Mouse (Mus musculus) adrenal gland, adult 2 months (tissue): ENCODE data around the gene Dhcr24. TPM values are rescaled to one million over a fixed set of nuclear protein-coding genes. Genes with fewer than 3 reads are reported as not detected.

Experiments used
- DNase-seq: peaks from one replicate; pipeline ENCODE4 v3.0.0; 2021
- polyA plus RNA-seq: library from polyadenylated mRNA; depleted of rRNA; stranded (reverse); fragments of >200 nt; gene quantifications from 2 replicates; pipeline ENCODE4 v1.2.3, GENCODE M21; 2012
- total RNA-seq, 2 experiments: library from RNA; stranded (reverse); gene quantifications; 2 replicates each; pipeline ENCODE4 v1.2.3; 2021

Dhcr24 gene
- total and polyA plus RNA-seq, 3 experiments: 86.6 to 508 (median 366) TPM

DNA sequence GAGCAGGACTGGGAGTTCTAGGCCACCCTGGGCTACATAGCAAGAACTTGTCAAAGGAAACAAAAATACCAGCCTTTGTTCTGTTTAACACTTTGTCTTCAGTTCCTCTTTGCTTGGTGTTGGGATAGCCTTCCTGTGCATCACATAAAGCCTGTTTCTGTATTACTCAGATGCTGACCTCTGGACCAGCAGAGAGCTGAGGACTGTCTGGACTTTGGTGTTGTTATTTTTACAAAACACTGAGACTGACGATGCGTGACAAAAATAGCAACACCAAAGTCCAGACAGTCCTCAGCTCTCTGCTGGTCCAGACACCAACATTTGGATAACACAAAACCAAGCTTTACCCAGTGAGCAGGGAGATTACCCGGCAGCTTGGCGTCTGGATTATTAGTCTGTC is 39.9 kb downstream of the Dhcr24 start:
- DNase-seq: no peak

DNA sequence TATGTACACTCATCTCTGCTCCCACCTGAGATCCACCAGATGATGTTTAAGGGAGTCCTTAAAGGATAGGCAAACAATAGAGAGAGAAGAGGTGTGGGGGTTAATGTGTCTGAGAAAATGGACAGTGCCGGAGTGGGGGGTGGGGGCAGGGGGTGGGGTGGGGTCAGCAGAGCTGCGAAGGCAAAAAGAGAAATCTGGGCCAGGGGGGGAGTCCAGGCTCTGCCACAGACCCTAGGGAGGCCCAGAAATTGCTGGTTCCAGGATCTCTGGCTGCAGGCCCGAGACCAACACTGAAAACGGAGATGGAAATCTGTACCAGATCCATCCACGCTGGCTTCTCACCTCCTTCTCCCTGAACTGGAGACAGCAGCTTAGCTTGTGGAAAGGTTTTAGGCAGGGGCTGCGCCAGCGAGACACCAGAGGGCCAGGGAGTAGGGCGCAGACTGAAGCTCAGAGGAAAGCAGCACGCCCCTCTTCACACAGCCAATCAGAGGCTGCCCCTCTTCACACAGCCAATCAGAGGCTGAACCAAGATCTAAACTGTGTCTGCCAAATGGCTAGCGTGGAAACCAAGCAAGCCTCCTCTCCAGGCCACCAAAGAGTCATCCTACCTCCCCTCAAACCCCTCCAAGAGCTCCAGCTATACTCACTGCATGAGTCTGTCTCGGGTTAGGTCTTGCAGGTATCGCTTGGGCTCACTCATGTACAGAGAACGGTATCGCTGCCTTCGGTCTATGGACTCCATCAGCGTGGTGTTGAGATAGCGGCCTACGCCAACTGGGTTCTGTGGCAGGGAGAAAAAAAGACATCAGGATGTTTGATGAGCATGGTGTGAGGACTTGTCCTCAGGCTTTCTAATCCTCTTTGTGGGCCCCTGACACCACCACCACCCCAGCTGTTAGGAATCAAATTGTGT is 46.1 kb downstream of the Dhcr24 start:
- DNase-seq: no peak

DNA sequence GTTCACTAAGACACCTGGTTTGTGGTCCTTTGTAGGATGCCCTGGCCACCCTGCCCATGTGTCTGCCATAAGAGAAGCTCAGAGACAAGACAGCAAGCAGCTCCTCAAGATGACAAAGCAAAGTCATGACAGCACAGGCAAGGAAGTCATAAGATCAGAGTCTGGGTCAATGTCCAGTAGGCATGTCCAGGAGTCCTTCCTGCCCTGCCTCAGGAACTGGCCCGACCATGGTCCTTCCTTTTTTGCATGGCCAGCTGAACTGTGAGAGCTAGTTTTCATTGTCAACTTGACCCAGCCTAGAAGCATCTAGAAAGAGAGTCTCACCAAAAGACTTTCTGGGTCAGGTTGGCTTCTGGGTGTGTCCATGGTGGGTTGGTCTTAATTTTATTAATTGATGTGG is 47.1 kb downstream of the Dhcr24 start:
- DNase-seq: no peak

- no peak for DNase-seq
Observed at GRCm38 (mm10) chr4:106613105-106613504, 52.3 kb downstream of the Dhcr24 start.

- peak; percentile 85 for DNase-seq
Observed at GRCm38 (mm10) chr4:106613560-106613959, 52.7 kb downstream of the Dhcr24 start.

- peak; percentile 57 for DNase-seq
Observed at GRCm38 (mm10) chr4:106614180-106614797, 53.5 kb downstream of the Dhcr24 start.

- DNase-seq: no peak
Observed at GRCm38 (mm10) chr4:106614881-106615280, 54.0 kb downstream of the Dhcr24 start.

DNA sequence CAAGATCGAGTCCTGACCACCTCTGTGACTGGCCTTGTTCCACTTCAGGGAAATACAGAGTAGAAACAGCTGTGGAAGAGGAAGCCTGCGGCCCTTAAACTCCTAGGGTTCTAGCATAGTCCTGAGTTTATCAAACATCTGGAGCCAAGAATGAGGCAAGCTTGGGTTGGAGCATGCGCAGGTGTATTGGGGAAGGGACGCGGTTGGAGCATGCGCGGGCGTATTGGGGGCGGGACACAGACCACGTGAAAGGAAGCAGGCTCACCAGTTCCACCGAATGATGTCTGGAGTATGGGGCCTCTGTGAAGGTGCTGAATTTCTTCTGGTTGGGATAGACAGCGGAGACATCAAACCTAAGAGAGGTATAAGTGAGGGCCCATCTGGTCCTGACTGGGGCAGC is 54.8 kb downstream of the Dhcr24 start:
- DNase-seq: no peak

DNA sequence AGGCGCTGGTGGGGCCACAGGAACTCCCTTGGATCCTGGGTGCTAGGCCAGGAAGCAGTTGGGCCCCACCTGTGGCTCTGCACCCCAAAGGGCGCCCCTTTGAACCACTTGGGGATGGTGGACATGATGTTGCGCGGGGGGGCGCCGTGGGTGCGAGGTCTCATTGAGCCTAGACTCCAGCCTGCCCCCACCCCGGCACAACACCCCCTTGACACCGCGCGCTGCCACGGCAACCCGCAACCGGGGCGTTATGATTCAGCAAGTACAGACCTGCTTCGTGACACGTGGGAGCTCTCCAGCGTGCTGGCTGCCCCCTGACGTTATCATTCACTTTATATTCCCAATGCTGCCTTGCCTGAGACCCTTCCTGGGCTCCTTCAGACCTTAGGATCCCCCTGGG is 56.2 kb downstream of the Dhcr24 start, which contains the start of gene Lexm:
Lexm (minus strand) TSS at position 186 of the 400 bp plus-strand sequence.
- peak; percentile 25 for DNase-seq

DNA sequence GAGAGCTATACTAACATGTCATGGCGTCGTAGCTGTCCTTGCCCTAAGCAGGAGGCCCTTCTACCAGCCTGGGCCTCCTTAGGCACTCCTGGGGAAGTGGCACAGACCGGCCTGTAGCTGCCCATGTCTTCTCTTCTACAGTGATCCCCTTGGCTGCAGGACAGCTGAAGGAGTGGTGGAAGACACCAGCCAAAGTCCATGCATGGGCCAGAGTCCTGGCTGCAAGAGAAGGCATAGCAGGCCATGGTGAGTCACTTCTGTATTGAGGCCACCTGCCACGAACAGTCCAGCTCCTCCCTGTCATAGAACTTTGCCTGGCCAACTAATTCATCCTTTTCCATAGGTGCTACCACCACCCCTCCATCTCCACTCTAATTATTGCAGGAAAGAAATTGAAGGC is 58.1 kb downstream of the Dhcr24 start:
- no peak for DNase-seq

DNA sequence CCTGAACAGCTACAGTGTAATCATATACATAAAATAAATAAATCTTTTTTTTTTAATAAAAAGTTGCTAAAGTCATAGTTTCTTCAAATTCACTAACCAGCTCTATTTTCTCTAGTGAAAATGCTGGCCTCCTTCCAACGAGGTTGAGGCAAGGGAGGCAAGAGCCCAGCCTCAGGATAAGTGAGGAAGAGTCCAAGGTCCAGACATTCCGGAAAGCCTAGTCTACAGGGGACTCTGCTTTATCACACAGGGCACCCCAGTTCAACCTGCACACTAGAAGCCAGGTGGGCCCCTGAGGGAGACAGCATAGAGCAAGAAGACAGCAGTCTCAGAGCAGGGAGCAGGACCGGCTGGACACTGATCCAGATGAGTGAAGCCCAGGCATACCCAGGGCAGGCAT is 60.6 kb downstream of the Dhcr24 start:
- no peak for DNase-seq

DNA sequence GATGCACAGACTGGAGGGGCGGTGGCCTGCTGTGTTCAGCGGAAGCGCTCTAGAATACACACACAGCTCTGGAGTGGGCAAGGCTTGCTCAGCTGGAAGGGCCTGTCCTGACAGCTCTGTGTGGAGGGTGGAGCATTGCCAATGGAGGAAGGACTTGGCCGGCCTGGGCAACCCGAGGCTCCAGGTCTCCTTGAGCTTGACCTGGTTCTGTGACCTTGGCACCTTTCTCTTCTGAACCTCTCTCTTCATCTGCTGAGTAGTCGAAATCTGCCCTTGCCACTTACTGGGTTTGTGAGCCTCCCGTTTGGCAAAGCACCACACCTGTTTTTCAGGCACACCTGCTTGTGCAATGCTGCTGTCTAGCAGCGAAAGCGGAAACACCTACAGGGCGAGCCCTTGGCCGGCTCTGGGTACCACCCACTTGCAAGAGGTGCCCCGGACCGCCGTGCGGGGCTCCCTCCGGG is 61.2 kb downstream of the Dhcr24 start, which contains the start of gene Ttc22:
Ttc22 (plus strand) TSS at position 403 of the 464 bp plus-strand sequence.
- peak; percentile 55 for DNase-seq

GRCm38 (mm10) chr4:106622712-106623111 is 61.9 kb downstream of the Dhcr24 start:
- DNase-seq: no peak

GRCm38 (mm10) chr4:106624271-106624670 is 63.4 kb downstream of the Dhcr24 start:
- no peak for DNase-seq

- DNase-seq: peak; percentile 37
Observed at GRCm38 (mm10) chr4:106627809-106628208, 67.0 kb downstream of the Dhcr24 start.

DNA sequence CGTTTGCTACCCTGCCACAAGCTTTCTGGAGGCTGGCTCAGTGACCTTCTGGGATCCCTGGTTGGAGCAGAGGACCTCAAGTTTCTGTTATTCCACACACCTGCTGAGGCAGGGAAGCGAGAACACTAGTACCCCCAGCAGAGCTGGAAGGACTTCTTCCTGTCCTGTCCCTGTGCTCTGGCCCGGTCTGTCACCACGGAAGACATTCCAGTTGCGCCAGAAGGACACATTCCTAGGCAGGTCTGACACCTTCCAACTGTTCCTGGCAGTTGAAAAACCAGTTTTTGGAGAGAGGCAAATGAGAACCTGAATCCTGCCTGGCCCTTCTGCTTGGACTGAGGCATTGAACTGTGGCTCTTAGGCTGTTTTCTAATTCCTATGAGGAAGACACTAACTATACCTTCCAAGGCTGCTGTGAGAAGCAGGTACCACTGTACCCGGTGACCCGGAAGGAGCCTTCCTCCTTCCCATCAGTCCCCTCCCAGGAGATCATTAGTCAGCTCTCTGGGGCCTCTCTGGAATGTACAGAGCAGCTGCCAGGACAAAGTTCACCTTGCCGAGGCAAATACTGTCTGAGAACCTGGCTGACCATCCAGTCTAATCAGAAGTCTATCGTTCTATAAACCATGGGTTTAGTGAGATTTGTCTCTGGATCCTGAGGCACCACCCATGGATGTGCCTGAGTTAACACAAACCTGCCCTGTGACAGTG is 68.0 kb downstream of the Dhcr24 start:
- no peak for DNase-seq

DNA sequence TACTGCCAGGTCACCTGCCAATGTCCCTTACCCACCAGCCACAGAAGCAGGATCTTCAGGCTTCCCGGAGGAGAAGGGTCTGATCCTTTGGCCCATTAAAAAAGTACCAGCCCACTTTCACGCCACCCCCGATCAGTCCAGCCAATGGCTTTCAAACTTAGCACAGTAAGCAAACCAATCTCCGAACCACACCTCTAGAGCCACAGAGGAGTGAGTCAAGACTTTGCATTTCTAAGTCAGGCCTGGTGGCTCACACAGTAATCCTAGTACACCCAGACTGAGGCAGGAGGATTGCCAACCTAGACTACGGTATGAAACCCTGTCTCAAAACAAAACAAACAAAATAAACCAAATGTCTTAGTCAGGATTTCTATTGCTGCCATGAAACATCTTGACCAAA is 68.5 kb downstream of the Dhcr24 start:
- DNase-seq: no peak

DNA sequence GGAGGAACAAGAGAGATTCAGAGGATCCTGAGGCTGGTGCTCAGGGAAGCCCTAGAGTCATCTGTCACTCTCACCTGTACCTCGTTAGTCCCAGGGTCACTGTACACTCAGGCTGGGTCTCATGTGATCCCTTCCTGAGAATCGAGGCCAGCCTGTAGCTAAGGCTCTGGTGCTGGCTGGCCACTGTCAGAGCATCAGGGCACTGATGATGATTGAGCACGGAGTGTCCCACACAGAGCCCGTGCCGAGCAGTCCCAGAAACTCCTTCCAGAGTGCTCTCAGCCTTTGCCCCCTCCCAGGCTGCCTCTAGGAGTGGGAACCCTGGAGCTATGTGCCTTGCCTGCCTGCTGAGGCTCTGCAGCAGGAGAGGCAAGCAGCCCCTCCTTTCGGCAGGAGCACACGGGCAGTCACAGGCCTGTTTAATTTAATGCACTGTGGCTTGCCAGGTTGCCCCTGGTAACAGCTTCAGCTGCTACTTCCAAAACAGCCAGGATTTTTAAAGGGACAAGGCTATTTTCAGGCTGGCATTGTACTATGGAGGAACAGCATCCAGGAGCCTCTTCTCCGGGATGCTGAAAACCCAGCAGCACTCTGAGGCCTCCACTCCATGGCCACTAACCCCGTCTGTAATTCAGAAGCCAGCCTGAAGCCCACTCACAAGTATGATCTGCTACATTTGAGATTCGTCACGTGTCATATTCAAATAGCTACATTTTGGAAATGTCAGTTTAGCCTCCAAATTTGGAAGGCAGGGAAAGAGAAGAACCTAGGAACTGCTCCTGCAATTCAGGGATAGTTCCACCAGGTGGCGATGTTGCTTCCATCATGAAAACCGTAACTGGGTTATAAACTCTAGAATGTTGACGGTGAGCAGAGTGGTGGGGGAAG is 69.7 kb downstream of the Dhcr24 start:
- peak; percentile 33 for DNase-seq

DNA sequence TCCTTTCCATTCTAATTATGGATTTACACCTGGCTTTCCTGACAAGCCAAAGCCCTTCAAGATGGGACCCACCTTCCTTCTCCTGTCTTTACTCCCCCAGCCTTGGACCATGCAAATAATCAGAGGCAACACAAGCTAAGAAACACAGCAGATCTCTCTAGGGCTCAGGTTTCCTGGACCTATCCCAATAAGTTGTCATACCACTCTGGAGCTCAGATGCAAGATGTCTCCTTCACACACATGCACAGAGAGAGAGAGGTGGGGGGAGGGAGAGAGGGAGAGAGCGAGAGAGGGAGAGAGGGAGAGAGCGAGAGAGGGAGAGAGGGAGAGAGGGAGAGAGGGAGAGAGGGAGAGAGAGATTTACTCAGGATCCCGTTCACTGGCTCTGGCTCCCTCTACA is 71.5 kb downstream of the Dhcr24 start:
- DNase-seq: no peak

- DNase-seq: no peak
Observed at GRCm38 (mm10) chr4:106633281-106634085, 72.6 kb downstream of the Dhcr24 start.

GRCm38 (mm10) chr4:106634086-106634479 is 73.2 kb downstream of the Dhcr24 start:
- DNase-seq: no peak
